Mouse (Mus musculus): ENCODE measurements at regions not wholly inside any gene's neighbourhood (a gene's known extent, or its start where the extent isn't known, plus 50 kb on each side); places are given as distances from the start of the nearest gene placed in this dataset.
A peak's percentile ranks its signal among the peaks of the same experiment; 100 is the strongest.

- DNase-seq (ENCODE audit: low spot score): peak; percentile 34
Measured at GRCm38 (mm10) chr1:193644506-193644905, 274.4 kb upstream of the Camk1g start.

- no peak for DNase-seq (ENCODE audit: low spot score)
Measured at GRCm38 (mm10) chr1:193636451-193636850, 266.4 kb upstream of the Camk1g start.

DNA sequence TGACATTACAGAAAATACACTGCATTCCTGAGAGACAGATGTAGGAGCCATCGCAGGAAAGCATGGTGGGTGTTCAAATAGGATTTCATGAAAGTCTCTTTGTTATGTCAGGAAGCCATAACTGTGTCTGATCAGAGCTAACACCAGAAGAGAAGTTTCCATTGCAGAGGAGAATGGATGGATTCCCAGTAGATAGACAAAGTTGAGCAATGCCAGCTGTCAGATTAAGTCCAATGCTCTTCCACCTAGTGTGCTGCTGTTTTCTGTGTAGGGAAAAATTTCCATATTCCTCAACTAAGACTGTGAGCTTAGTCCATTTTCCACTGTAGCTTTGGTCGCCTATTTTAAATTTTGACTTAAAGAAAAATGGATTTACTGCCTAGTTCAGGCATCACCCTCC, 262.0 kb upstream of the Camk1g start:
- no peak for DNase-seq (ENCODE audit: low spot score)

- no peak for DNase-seq (ENCODE audit: low spot score)
Measured at GRCm38 (mm10) chr1:193629887-193630286, 259.8 kb upstream of the Camk1g start.

DNA sequence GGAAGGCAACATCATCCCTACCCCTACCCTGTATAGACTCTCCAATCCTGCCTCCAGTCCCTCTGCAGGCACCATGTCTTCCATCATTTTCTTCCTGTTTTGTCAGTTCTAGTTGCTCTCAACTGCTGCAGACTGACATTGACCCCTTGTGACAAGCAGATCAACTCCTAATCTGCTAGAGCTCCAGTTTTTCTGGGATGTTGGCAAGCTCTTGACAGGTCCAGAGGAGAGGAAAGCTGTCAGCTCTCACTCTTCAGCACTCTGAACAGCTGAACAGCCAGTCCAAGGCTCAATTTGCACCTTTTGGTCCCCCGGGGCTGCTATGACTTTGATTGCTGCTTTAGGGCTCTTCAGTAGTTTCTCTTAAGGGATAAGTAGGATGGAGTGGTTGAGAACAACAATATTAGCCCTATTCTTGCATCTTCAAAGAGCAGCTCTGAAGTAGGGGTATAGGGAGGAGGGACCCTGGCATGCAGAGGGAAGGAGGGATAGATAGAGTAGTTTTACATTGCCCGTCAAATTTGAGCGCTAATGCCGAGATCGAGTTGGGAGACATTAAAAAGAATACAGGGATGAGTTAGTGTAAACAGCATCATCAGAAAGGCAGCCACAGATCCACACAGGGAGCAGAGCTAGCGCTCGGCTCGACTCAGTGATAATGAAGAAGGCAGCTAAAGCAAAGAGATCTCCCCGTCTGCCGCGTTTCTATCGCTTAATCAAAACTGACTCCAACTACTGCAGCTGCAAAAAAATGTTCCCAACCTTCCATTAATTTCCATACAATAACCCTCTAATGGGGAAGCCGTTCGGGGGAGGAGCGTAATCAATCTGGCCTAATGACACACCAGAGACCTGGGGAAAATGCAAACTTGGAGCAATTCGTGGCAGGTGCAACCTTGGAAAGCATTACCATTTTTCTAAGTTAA, 257.1 kb upstream of the Camk1g start:
- DNase-seq (ENCODE audit: low spot score): no peak

GRCm38 (mm10) chr1:193625101-193625956, 255.2 kb upstream of the Camk1g start:
- DNase-seq (ENCODE audit: low spot score): no peak

DNA sequence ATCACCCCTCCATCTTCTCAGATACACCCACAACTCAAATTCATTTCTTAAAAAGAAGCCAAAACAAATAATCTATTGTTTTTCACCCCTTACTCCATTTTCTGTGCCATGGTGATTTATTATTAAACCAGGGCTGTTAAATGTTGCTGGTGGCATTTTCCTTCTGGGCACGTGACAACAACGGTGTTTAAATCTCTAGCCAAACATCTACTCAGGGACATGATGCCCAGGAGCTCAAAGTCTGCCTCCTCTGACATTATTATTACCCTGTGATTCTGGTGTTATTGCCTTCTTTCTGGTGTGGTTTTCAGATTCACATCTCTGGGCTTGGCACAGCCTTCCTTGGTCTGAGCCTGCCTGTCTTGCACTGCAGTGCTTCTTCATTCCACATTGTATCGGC, 253.5 kb upstream of the Camk1g start:
- DNase-seq (ENCODE audit: low spot score): no peak

DNA sequence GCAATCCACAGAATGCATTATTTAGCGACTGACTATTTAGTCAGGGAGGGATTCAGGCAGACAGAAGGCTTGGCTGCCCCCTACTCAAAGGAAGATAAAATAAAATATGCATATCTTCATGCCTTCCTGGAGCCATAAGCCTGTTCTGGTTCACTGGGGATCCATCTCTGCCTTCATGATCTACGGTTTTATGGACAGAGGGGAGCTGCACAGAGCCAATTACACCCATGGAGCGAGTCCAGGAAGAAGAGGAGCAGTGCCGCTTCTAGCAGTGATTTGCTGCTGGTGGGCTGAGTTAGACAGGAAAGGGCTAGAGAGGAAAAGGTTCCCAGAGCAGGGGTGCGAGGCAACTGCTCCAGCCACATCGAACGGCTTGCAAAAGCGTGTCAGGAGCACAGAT, 248.2 kb upstream of the Camk1g start:
- DNase-seq (ENCODE audit: low spot score): no peak

DNA sequence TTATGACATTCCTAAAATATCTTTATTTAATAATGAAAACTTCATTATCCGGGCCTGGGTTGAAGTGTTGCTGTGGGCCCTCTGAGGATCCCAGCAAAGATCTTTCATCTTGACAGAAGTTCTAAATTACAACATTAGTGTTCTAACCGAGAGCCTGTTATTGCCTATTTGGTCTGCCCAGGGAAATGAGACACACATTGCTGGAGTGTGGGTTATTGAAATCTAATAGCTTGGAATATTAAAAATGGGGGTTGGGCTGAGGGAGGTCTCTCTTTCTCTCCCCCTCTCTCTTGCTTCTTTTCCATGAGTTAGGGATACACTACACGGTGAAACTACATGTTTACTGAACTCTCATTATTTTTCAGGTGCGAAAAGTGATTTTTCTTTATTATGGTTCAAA, 240.4 kb upstream of the Camk1g start:
- no peak for DNase-seq (ENCODE audit: low spot score)

- DNase-seq (ENCODE audit: low spot score): no peak
Measured at GRCm38 (mm10) chr1:193599895-193600294, 229.8 kb upstream of the Camk1g start.

DNA sequence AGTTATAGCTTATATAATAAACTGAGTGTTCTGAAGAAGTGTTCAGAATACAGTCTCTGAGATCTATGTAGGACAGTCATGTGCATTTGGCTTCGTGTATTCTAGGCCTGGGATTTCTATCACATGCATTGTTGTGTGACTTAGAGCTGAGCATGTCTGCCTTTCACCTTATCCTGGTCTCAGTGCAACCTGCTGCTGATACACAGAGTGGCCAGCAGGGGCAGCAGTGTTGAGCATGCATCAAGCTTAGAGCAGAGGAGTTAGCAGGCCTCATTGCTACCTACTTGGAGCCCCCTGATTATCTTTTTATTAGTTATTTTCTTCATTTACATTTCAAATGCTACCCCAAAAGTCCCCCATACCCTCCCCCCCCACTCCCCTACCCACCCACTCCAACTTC, 229.1 kb upstream of the Camk1g start:
- no peak for DNase-seq (ENCODE audit: low spot score)

- no peak for DNase-seq (ENCODE audit: low spot score)
Measured at GRCm38 (mm10) chr1:193590301-193590829, 220.3 kb upstream of the Camk1g start.

DNA sequence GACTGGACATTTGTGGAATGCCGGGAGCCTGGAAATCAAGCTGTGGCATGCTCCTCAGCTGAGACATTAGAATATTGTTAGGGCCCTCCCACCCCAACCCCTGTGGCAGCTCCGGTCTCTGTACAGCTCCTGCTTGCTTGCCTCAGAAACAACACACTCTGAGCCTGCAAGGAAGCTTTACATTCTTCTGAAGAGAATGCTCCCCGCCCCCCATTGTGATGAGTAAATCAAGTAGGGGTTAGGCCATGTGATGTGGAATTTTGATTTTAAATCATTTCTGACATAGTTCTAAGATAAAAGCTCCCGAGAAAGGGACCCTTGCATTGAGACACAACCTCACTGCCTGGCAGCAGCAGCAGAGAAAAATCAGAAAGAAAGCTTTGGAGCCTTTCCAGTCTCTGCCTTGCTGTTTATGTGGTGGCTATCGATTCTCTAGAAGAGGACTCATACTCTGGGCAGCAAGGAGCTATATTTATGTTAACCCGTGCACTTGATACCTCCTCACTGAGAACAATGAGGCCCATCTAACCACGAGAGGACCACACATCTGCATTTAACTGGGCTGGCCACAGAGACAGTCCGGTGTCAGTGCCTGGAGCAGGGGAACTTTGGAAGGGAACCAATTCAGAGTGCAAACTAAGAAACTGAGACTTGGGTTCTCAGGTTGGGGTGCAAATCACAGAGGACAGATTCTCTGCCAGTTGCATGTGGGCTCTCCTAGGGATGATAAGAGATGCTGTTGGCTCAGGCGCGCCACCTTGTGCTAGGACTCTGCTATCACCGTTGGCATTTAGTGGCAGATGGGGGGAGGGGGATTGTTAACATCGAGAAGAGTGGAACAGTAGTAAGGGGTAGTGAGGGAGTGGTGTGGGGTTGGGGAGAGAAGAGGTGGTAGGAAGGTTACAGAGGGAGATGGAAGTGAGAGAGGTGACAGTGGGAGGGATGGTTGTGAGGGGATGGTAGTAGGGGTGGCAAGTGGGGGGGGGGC, 218.7 kb upstream of the Camk1g start:
- DNase-seq (ENCODE audit: low spot score): no peak

DNA sequence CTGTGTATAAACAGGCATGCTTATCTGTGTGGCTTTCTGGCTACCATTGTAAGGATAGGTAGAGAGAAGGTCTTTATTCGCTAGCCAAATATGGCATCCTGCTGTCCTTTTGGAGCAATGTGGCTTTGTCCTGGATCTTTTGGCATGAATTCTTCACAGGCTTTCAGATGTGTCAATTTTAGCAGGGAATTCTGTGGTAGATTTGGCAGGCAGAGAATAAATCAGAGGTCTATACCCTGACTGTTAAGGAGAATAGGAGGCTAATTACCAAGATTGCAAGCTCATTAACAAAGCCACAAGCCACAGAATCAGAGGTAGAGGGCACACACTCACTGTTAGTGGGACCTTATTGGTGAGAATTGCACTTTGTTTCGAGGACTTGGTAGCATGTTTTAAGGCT, 217.2 kb upstream of the Camk1g start:
- DNase-seq (ENCODE audit: low spot score): no peak

GRCm38 (mm10) chr1:193586896-193587295, 216.8 kb upstream of the Camk1g start:
- no peak for DNase-seq (ENCODE audit: low spot score)

- DNase-seq (ENCODE audit: low spot score): no peak
Measured at GRCm38 (mm10) chr1:193583791-193584190, 213.7 kb upstream of the Camk1g start.

DNA sequence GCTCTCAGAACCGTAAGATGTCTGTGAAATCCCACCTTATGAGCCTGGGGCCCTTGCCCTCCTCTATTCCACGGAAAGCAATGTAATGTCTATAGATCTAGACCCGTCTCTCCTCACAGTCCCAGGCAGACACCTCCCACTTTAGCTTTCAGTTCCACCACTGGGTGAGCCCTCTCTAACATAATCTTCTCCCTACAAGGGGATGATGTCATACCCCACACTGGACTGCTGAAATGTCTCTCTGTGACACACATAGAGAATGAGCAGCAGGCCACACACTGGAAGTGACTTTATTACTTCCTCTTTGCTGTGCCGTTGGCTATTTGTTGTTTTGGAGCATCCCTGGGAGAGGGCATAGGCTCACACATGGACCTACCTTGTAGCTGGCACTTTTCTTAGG, 210.3 kb upstream of the Camk1g start:
- DNase-seq (ENCODE audit: low spot score): no peak

DNA sequence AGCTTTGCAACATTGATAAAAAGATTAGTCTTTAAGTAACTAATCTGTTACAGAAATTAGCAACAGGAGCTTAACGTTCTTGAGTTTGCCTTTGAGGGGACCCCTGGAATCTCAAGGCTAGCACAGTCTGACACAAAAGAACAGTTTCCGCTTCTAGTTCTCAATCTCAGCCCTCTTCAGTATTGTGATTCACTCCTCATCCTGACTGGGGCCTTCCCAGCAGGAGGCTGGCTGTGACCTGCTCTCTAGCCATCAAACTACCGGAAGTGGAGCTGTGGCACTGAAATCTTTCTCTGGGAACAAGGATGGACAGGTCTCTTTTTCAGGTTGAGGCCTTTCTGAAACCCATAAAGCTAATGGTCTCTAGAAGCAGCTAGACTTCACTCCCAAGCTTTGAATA, 209.6 kb upstream of the Camk1g start:
- no peak for DNase-seq (ENCODE audit: low spot score)

DNA sequence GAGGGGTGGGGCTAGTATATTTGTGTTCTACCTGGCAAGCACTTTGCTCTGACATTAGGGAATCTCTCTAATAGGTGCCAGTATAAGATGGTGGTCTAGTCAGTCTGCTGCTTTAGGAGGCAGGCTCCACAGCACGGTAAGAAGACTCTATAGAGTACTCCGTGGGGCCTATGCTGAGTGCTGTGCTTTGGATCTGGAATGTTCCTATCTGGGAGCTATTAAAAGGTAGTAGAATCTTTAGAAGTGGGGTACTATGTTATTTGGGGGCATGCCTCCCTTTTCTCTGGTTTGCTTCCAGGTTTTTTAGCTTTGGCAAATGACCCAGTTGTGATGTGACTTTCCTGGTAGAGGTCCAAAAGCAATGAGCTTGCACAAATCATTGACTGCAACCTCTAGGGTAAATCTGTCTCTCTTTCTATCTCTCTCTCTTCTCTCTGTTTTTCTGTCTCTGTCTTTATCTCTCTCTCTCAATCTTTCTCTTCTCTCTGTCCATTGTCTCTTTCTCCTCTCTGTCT, 208.6 kb upstream of the Camk1g start:
- no peak for DNase-seq (ENCODE audit: low spot score)

GRCm38 (mm10) chr1:193577821-193578220, 207.7 kb upstream of the Camk1g start:
- DNase-seq (ENCODE audit: low spot score): no peak

GRCm38 (mm10) chr1:193575986-193576713, 206.1 kb upstream of the Camk1g start:
- DNase-seq (ENCODE audit: low spot score): no peak
